Mouse (Mus musculus): ENCODE results near the gene Rin2.

- TF ChIP-seq CTCF (IDR thresholded peaks at IDR 0.05; ENCODE audit: control insufficient read depth, insufficient read depth, insufficient replicate concordance, low read depth, low read length) (no peak), POLR2A (IDR thresholded peaks at IDR 0.05; ENCODE audit: control insufficient read depth, low read depth, low read length) (no peak)
Measured at GRCm38 (mm10) chr2:145686017-145686416, 11.0 kb downstream of the Rin2 start.

All from testis, adult 2 months (tissue).